Mouse (Mus musculus) layer of hippocampus, adult 18-20 months (tissue): ENCODE measurements around the gene Amigo2. TPM values are rescaled to one million over a fixed set of nuclear protein-coding genes. Genes with fewer than 3 reads are reported as not detected.

Experiments
- DNase-seq, 2 experiments: peaks; one replicate each; pipeline ENCODE4 v3.0.0; 2022; ENCODE audit warnings: low spot score in 2 of 2
- total RNA-seq, 2 experiments: library from RNA; stranded (reverse); gene quantifications; 2 replicates each; pipeline ENCODE4 v1.2.3; 2021

Gene Amigo2
- total RNA-seq, 2 experiments from 2014 or later: 21.2 to 22.8 TPM

- DNase-seq: peak in 1 of 2 experiments; percentile 22
These were observed 25.1 kb upstream of the Amigo2 start for GRCm38 (mm10) chr15:97271985-97272697.

GRCm38 (mm10) chr15:97267094-97267695 lies 20.1 kb upstream of the Amigo2 start:
- no peak for DNase-seq

GRCm38 (mm10) chr15:97266236-97266845 lies 19.3 kb upstream of the Amigo2 start:
- DNase-seq: no peak

- DNase-seq: no peak
These were observed 15.2 kb upstream of the Amigo2 start for GRCm38 (mm10) chr15:97262251-97262650.

- DNase-seq: no peak
These were observed 13.0 kb upstream of the Amigo2 start for GRCm38 (mm10) chr15:97259968-97260597.

- DNase-seq: no peak
These were observed 12.2 kb upstream of the Amigo2 start for GRCm38 (mm10) chr15:97259300-97259699.

GRCm38 (mm10) chr15:97258483-97259230 lies 11.6 kb upstream of the Amigo2 start:
- DNase-seq: no peak

- no peak for DNase-seq
These were observed 10.2 kb upstream of the Amigo2 start for GRCm38 (mm10) chr15:97257206-97257775.

- DNase-seq: no peak
These were observed 9.3 kb upstream of the Amigo2 start for GRCm38 (mm10) chr15:97256411-97256810.

GRCm38 (mm10) chr15:97255800-97256199 lies 8.7 kb upstream of the Amigo2 start:
- no peak for DNase-seq

- no peak for DNase-seq
These were observed 7.3 kb upstream of the Amigo2 start for GRCm38 (mm10) chr15:97254375-97254774.

- no peak for DNase-seq
These were observed 5.5 kb upstream of the Amigo2 start for GRCm38 (mm10) chr15:97252493-97253034.

- no peak for DNase-seq
These were observed 2.2 kb upstream of the Amigo2 start for GRCm38 (mm10) chr15:97249322-97249721.

GRCm38 (mm10) chr15:97248296-97248695 lies 1.2 kb upstream of the Amigo2 start:
- DNase-seq: no peak

- DNase-seq: no peak
These were observed 689 bp upstream of the Amigo2 start for GRCm38 (mm10) chr15:97247791-97248161.

- no peak for DNase-seq
These were observed 831 bp downstream of the Amigo2 start for GRCm38 (mm10) chr15:97246256-97246655.

GRCm38 (mm10) chr15:97245392-97245791 lies 1.7 kb downstream of the Amigo2 start:
- no peak for DNase-seq

- DNase-seq: no peak
These were observed 10.1 kb downstream of the Amigo2 start for GRCm38 (mm10) chr15:97236943-97237342.

- peak in 1 of 2 experiments; percentile 63 for DNase-seq
These were observed 11.9 kb downstream of the Amigo2 start for GRCm38 (mm10) chr15:97235183-97235582.

GRCm38 (mm10) chr15:97234076-97234475 lies 13.0 kb downstream of the Amigo2 start:
- no peak for DNase-seq
